Mouse (Mus musculus): ENCODE results near the gene Hirip3. TPM values are rescaled to one million over a fixed set of nuclear protein-coding genes. Genes with fewer than 3 reads are reported as not detected.

Hirip3 gene
- total RNA-seq, 1 experiment from 2014 or later, result 46.2 TPM

DNA sequence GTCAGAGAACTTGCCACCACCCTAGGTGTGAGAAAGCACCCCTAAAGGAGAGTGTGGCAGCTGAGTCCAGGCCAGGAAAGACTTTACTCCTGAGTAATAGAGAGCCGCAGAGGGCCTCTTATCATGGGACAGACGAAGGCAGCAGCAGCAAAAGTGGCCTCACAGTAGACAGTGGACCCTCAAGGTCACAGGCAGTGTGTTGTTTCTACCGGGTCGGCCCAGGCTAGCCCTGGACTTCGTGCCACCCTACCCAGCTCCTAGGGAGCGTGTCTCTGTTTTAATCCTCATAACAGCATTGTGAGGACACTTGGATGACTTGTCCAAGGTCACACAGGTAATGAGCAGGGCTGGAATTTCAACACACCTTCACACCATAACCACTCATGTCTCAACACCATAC lies 11.6 kb upstream of the Hirip3 start:
- ATAC-seq (ENCODE audit: extremely low read depth, insufficient number of reproducible peaks, low FRiP score, poor library complexity, severe bottlenecking), result no peak

DNA sequence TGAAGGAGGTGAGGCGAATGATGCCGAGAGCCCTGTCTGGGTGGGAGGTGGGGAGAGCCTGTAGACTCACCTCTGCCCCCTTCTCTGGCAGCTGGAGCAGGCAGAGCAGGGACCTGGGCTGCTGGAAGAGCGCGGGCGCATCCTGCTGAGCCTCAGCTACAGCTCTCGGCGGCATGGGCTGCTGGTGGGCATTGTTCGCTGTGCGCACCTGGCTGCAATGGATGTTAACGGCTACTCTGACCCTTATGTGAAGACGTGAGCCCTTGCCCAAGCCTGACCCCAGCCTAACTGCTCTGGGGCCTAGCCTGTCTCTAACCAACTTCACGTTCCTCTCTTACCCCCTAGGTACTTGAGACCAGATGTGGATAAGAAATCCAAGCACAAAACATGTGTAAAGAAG lies 10.6 kb upstream of the Hirip3 start:
- no peak for ATAC-seq (ENCODE audit: extremely low read depth, insufficient number of reproducible peaks, low FRiP score, poor library complexity, severe bottlenecking)

GRCm38 (mm10) chr7:126853454-126853853 lies 8.3 kb upstream of the Hirip3 start:
- ATAC-seq (ENCODE audit: extremely low read depth, insufficient number of reproducible peaks, low FRiP score, poor library complexity, severe bottlenecking), result no peak

DNA sequence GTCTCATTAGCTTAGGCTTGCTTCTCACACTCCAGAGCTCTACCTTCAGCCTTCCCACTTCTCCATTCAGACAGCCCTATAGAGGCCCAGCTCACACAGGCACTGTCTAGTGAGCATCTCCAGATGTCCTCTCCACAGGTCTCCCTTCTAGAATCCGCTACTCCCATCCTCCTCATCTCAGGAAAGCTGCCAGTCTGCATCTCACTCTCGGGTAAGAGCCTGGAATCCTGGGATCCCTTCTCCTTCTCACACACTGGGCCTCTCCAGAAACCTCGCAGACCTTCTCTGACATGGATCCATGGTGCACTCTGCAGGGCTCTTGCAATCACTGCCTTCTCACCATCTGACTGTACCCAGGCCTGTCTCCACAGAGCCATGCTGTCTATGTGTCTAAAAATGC lies 6.1 kb upstream of the Hirip3 start:
- ATAC-seq (ENCODE audit: extremely low read depth, insufficient number of reproducible peaks, low FRiP score, poor library complexity, severe bottlenecking), result no peak

GRCm38 (mm10) chr7:126856741-126857420 lies 4.9 kb upstream of the Hirip3 start:
- no peak for ATAC-seq (ENCODE audit: extremely low read depth, insufficient number of reproducible peaks, low FRiP score, poor library complexity, severe bottlenecking)

GRCm38 (mm10) chr7:126860987-126861386 lies 785 bp upstream of the Hirip3 start:
- no peak for ATAC-seq (ENCODE audit: extremely low read depth, insufficient number of reproducible peaks, low FRiP score, poor library complexity, severe bottlenecking)

- peak; percentile 61 for ATAC-seq (ENCODE audit: extremely low read depth, insufficient number of reproducible peaks, low FRiP score, poor library complexity, severe bottlenecking)
Observed at GRCm38 (mm10) chr7:126862147-126862784, 494 bp downstream of the Hirip3 start, which contains the start of gene Ino80e. Gene Ino80e, minus strand, starts transcription at chr7:126862377.

GRCm38 (mm10) chr7:126863791-126864190 lies 2.0 kb downstream of the Hirip3 start:
- ATAC-seq (ENCODE audit: extremely low read depth, insufficient number of reproducible peaks, low FRiP score, poor library complexity, severe bottlenecking), result no peak

GRCm38 (mm10) chr7:126867534-126867933 lies 5.8 kb downstream of the Hirip3 start:
- ATAC-seq (ENCODE audit: extremely low read depth, insufficient number of reproducible peaks, low FRiP score, poor library complexity, severe bottlenecking), result no peak

- ATAC-seq (ENCODE audit: extremely low read depth, insufficient number of reproducible peaks, low FRiP score, poor library complexity, severe bottlenecking), result no peak
Observed at GRCm38 (mm10) chr7:126868003-126868402, 6.2 kb downstream of the Hirip3 start.

DNA sequence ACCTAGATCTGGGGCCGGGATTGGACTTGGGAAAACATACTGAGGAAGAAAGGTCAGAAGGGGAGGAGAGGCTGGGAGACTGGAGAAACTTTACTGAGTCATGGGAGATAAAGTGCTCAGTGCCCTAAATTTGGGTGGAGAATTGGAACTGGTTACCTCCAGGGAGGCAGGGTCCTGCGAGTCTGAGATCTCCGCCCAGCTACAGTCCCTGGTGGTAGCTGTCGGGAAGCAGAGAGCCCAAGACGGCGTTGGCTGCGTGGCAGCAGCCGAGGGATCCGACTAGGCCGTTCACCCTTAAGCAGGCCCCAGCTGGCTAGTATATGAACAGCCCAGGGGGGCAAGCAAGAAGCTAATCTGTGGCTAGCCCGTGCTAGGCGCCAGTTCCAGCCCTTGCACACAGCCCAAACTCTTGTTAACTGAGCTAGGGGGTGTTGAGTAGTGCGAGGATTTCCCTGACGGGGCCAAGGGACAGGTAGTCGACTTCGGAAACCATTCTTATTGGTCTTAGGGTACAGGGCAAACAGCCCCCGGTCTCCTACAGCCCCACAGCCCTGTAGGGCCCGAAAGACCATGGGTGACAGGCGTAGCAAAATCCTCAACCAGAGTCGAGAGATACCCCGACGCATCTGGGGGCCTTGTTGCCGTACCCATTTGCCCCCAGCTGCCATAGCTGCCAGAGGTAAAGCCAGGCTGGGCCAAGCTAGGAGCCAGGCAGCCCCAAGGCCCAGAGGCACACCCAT lies 8.2 kb downstream of the Hirip3 start:
- no peak for ATAC-seq (ENCODE audit: extremely low read depth, insufficient number of reproducible peaks, low FRiP score, poor library complexity, severe bottlenecking)

DNA sequence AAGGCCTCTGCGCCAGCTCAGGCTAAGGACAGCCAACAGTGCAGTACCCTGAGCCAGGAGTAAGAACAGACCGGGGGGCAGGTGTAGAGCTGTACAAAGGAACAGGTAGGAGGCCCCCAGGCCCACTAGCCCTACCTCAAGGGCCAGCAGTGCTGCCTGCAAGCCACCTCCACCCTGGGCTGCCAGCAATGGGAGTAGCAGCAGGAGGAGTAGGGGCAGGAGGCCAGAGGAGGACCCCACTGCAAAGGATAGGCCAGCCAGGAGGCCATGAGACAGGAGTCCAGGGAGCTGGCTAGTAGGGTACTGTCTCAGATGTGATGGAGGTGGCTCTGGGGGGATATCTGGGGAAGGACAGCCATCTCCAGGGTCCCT lies 8.7 kb downstream of the Hirip3 start:
- ATAC-seq (ENCODE audit: extremely low read depth, insufficient number of reproducible peaks, low FRiP score, poor library complexity, severe bottlenecking), result no peak

DNA sequence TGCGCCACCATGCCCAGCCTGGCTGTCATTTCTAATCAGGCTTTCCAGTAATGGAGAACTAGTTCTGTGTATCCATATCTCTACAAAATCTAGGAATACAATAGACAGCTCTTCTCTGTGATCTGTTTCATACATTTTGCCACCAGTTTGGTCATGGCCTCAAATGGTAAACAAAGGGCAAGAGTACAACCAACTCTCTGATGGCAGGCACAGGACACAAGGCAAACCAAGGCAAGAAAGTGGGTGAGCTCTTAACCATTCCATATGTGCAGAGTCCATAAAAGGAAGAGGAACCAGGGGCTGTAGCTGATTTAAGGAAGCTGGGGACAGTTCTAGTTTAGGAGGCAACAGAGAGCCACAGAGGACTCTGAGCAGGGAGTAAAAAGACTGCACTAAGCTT lies 15.5 kb downstream of the Hirip3 start:
- no peak for ATAC-seq (ENCODE audit: extremely low read depth, insufficient number of reproducible peaks, low FRiP score, poor library complexity, severe bottlenecking)

DNA sequence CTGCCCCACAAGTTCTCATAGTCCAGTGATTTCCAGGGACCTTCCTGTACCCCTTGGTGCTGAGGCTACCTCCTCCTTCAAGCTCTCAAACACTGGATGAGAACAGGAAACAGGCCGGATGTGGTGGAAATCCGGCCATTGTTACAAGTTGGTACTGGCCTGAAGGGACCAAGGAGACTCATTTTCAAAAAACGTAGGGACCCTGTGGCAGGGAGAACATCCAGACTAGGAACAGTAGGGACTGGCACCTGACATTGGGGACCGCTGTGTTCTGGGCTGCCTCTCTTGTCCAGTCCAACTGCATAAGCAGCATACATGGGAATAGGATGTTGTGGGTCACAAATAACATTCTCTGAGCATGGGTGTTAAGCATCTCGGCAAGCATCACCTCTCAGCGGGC lies 19.3 kb downstream of the Hirip3 start:
- ATAC-seq (ENCODE audit: extremely low read depth, insufficient number of reproducible peaks, low FRiP score, poor library complexity, severe bottlenecking), result no peak

- ATAC-seq (ENCODE audit: extremely low read depth, insufficient number of reproducible peaks, low FRiP score, poor library complexity, severe bottlenecking), result no peak
Observed at GRCm38 (mm10) chr7:126883731-126884181, 22.0 kb downstream of the Hirip3 start.

- peak; percentile 82 for ATAC-seq (ENCODE audit: extremely low read depth, insufficient number of reproducible peaks, low FRiP score, poor library complexity, severe bottlenecking)
Observed at GRCm38 (mm10) chr7:126884286-126885164, 22.8 kb downstream of the Hirip3 start, which contains the start of gene Taok2. Gene Taok2, minus strand, starts transcription at chr7:126884703.

DNA sequence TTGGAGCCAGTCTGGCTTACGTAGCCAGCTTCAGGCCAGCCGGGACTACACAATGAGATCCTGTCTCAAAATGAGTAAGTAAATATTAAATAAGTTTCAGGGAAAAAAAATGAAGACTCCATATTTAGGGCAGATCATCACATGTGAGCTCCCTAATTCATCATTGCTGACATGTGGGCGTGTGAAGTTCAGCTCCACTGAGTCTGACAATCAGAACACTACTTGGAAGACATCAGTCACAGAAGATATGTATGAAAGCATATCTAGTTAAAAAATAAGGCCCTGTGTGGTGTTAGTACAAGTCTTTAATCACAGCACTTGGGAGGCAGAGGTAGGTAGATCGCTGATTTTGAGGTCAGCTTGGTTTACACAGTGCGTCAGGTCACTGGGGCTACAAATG lies 25.5 kb downstream of the Hirip3 start:
- no peak for ATAC-seq (ENCODE audit: extremely low read depth, insufficient number of reproducible peaks, low FRiP score, poor library complexity, severe bottlenecking)

GRCm38 (mm10) chr7:126888852-126889251 lies 27.1 kb downstream of the Hirip3 start:
- ATAC-seq (ENCODE audit: extremely low read depth, insufficient number of reproducible peaks, low FRiP score, poor library complexity, severe bottlenecking), result no peak

GRCm38 (mm10) chr7:126896912-126897311 lies 35.1 kb downstream of the Hirip3 start:
- no peak for ATAC-seq (ENCODE audit: extremely low read depth, insufficient number of reproducible peaks, low FRiP score, poor library complexity, severe bottlenecking)
